Mouse (Mus musculus) thymus, adult 18-20 months (tissue): ENCODE results near the gene Rilp.

Experiments used
- DNase-seq, 2 experiments: peaks; one replicate each; pipeline ENCODE4 v3.0.0; 2022; ENCODE audit warnings: mixed read lengths in 2 of 2

The Rilp gene

GRCm38 (mm10) chr11:75494296-75495049 is 15.4 kb upstream of the Rilp start:
- DNase-seq, result no peak

- DNase-seq, result no peak
Observed at GRCm38 (mm10) chr11:75498126-75498525, 11.8 kb upstream of the Rilp start.

- no peak for DNase-seq
Observed at GRCm38 (mm10) chr11:75508162-75508561, 1.7 kb upstream of the Rilp start.

- DNase-seq, result no peak
Observed at GRCm38 (mm10) chr11:75508904-75509303, 990 bp upstream of the Rilp start.

- peak; percentile 76 to 81 for DNase-seq
Observed at GRCm38 (mm10) chr11:75510627-75510993, 716 bp downstream of the Rilp start.

GRCm38 (mm10) chr11:75511213-75511612 is 1.3 kb downstream of the Rilp start:
- no peak for DNase-seq

- no peak for DNase-seq
Observed at GRCm38 (mm10) chr11:75512301-75513018, 2.6 kb downstream of the Rilp start.

- DNase-seq, result no peak
Observed at GRCm38 (mm10) chr11:75513336-75513735, 3.4 kb downstream of the Rilp start, which contains the start of gene Scarf1. Gene Scarf1, plus strand, starts transcription at chr11:75513540.

GRCm38 (mm10) chr11:75515186-75515585 is 5.3 kb downstream of the Rilp start:
- no peak for DNase-seq

GRCm38 (mm10) chr11:75519834-75520633 is 10.1 kb downstream of the Rilp start:
- no peak for DNase-seq

- no peak for DNase-seq
Observed at GRCm38 (mm10) chr11:75521609-75522008, 11.7 kb downstream of the Rilp start.

GRCm38 (mm10) chr11:75522793-75523192 is 12.9 kb downstream of the Rilp start:
- DNase-seq, result no peak

GRCm38 (mm10) chr11:75525531-75526125 is 15.7 kb downstream of the Rilp start:
- no peak for DNase-seq

- DNase-seq, result no peak
Observed at GRCm38 (mm10) chr11:75526943-75527342, 17.0 kb downstream of the Rilp start.

- no peak for DNase-seq
Observed at GRCm38 (mm10) chr11:75529771-75530170, 19.9 kb downstream of the Rilp start.

- peak; percentile 92 to 93 for DNase-seq
Observed at GRCm38 (mm10) chr11:75530325-75530724, 20.4 kb downstream of the Rilp start.

GRCm38 (mm10) chr11:75530845-75531373 is 21.0 kb downstream of the Rilp start:
- DNase-seq, result peak in 1 of 2 experiments; percentile 54

- peak; percentile 94 to 96 for DNase-seq
Observed at GRCm38 (mm10) chr11:75531469-75532242, 21.8 kb downstream of the Rilp start, which contains the start of gene Slc43a2. Gene Slc43a2, plus strand, starts transcription at chr11:75531694.

- peak; percentile 52 to 74 for DNase-seq
Observed at GRCm38 (mm10) chr11:75532340-75533277, 22.7 kb downstream of the Rilp start.

- no peak for DNase-seq
Observed at GRCm38 (mm10) chr11:75533314-75534015, 23.6 kb downstream of the Rilp start.
